In the genomic region with DNA sequence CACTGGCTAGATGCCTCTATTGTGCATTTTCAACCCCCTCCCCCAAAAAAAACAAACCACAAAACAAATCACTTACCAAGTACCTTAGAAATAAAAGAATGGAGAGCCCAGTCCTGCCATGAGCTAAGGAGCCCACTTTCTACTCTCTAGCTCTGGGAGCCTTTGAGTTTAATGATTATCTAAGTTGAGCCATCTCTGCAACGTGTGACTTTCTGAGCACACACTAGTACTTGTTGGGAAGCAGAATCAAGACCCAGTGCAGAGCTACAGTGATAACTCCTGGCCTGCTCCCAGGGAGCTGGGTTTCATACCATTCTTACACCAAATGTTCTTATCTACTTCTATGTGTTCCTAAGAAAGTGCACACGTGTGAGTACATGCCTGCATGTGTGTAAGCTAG, we compare ENCODE assay signal across 25 mouse cellular contexts.
"Had no signal": no experiment of that assay in that cellular context is flagged by ENCODE, and none has a peak within 500 bp of the region (broad histone marks: within the 10 kb centered on the region; RNA-seq: fewer than 3 reads in every experiment).

No protein-coding gene starts in this region.

- DNase-seq: forebrain, postnatal 0 days; gastrocnemius, postnatal 14 days; gastrocnemius, postnatal 36 days; heart, adult 11 months; heart, adult 2 months; heart, postnatal 14 days; heart, postnatal 36 days; kidney, adult 11 months; kidney, adult 2 months; kidney, adult 9 months; kidney, postnatal 14 days; kidney, postnatal 36 days; layer of hippocampus, adult 9-11 months; layer of hippocampus, postnatal 36 days; left cerebral cortex, postnatal 4 days had no signal

- H3K27me3 ChIP-seq: heart, embryonic 12.5 days; hindbrain, embryonic 13.5 days; hindbrain, embryonic 15.5 days; kidney, embryonic 15.5 days; limb, embryonic 13.5 days; limb, embryonic 15.5 days had no signal

- H3K36me3 ChIP-seq: heart, embryonic 10.5 days; heart, embryonic 12.5 days; hindbrain, embryonic 13.5 days; hindbrain, embryonic 15.5 days; kidney, embryonic 15.5 days; limb, embryonic 13.5 days; limb, embryonic 15.5 days had no signal

- H3K9ac ChIP-seq: forebrain, postnatal 0 days; heart, embryonic 12.5 days; hindbrain, embryonic 13.5 days; hindbrain, embryonic 15.5 days; kidney, embryonic 15.5 days; limb, embryonic 13.5 days; limb, embryonic 15.5 days had no signal

- H3K4me3 ChIP-seq: heart, adult 2 months; heart, embryonic 10.5 days; heart, embryonic 12.5 days; hindbrain, embryonic 13.5 days; hindbrain, embryonic 15.5 days; kidney, embryonic 15.5 days; limb, embryonic 13.5 days; limb, embryonic 15.5 days had no signal

- H3K27ac ChIP-seq: heart, adult 2 months; heart, embryonic 10.5 days; hindbrain, embryonic 13.5 days; hindbrain, embryonic 15.5 days; hindbrain, postnatal 0 days; kidney, embryonic 15.5 days; kidney, postnatal 0 days; limb, embryonic 13.5 days; limb, embryonic 15.5 days had no signal

- H3K4me2 ChIP-seq: heart, embryonic 12.5 days; hindbrain, embryonic 13.5 days; hindbrain, embryonic 15.5 days; kidney, embryonic 15.5 days; limb, embryonic 13.5 days; limb, embryonic 15.5 days had no signal

- ATAC-seq: forebrain, postnatal 0 days; hindbrain, postnatal 0 days; intestine, embryonic 16.5 days had no signal

- H3K9me3 ChIP-seq: heart, embryonic 10.5 days; heart, embryonic 12.5 days; hindbrain, embryonic 13.5 days; hindbrain, embryonic 15.5 days; kidney, embryonic 15.5 days; limb, embryonic 13.5 days; limb, embryonic 15.5 days had no signal
